Mouse (Mus musculus): ENCODE results near the gene Lypd3.

The Lypd3 gene

DNA sequence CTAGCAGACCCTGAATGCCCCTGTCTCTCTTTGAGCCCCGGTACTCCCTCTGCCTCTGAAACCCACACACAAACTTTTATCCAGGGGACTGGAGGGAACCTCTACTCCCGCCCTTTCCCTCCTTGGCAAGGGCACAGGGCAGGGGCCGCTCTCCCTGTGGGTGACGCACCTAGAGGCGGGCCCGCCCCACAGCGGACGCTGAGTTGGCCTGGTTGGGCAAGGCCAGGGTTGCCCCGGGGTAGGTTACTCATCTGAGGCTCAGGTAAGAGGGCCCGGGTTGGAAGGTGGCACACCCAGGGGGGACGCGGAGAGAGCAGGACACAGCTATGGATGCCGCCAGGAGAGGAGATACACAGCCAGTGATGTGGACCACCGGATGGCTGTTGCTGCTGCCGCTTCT, at the start of gene Lypd3:
Gene Lypd3, plus strand, starts transcription at position 287 of the 400 bp plus-strand sequence.
- CTCF ChIA-PET, result no interaction called here

GRCm38 (mm10) chr7:24586828-24587227, 49.5 kb upstream of the Lypd3 start:
- CTCF ChIA-PET, result no interaction called here

GRCm38 (mm10) chr7:24587330-24588105, 48.8 kb upstream of the Lypd3 start, which contains the start of the genes Ethe1 and Zfp575:
Ethe1 (plus strand) TSS chr7:24587543.
Zfp575 (minus strand) TSS chr7:24587641.
- CTCF ChIA-PET, result no interaction called here

- CTCF ChIA-PET, result no interaction called here
Observed at GRCm38 (mm10) chr7:24588336-24588735, 48.0 kb upstream of the Lypd3 start.

DNA sequence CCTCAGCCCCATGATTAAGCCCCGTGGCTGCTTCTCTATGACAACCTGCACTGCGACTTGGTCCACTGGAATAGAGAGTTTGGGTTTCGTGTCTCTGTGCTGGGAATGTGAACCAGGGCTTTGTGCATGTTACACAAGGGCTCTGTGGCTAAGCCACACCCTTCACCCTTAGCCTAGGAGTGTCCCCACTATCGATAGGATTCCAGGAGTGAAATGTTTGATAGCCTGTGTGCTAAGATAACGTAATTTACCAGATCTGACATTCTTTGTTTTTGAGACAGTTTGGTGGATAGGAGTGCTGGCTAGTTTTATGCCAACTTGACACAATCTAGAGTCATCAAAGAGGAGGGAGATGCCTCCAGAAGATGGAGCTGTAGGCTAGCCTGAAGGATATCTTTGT, 44.6 kb upstream of the Lypd3 start:
- CTCF ChIA-PET, result interaction anchor here (0.6 kb wide), 1 partner anchor 48 kb away, joined by 4 read pairs; no protein-coding TSS in a partner anchor

GRCm38 (mm10) chr7:24592163-24592562, 44.2 kb upstream of the Lypd3 start:
- CTCF ChIA-PET, result interaction anchor here (0.6 kb wide), 1 partner anchor 47 kb away, joined by 4 read pairs; no protein-coding TSS in a partner anchor

DNA sequence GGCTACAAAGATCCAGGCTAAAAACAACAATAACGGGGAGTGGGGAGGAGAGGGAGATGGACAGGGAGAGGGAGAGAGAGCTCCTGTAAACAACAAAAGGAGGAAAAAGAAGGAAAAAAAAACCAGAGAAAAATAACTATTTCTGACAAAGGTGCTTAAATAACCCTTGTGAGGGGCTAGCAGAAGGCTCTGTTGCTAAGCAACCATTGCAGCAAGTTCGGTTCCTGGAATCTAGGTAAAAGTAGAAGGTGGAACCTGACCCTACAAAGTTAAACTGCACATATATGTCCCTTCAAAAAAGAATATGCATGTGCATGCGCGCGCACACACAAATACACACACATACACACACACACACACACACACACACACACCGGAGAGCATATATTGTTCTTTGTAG, 43.6 kb upstream of the Lypd3 start:
- CTCF ChIA-PET, result interaction anchor here (0.7 kb wide), 1 partner anchor 19 kb away, joined by 4 read pairs; no protein-coding TSS in a partner anchor

DNA sequence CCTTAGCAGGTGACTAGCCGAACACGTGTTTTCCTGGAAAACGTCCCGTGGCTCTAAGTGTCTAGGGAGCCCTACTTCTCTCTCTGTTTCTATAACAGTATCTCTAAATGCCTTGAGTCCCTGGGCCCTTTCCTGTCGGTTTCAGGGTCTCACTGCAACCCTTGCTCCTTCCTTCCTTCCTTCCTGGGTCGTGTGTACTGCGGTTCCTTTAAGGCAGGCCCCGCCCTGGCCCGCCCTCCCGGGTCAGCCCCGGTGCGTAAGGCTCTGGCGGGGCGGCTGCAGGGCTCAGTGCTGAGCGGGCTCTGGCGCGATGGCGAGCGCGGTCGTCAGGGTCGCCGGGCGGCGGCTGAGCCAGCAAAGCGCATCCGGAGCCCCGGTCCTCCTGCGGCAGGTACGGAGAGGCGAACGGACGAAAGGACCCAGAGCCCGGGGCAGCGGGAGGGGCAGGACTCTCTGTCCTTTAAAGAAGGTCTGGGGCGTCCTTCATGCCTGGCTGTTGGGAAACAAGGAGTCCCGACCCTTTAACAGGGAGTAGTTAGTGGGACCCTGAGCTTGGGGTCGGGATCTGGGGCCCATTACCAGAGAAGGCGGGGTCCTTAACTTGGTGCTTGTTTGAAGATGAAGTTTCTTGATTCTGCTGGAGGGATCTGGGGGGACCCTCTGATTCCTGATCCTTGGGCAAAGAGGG, 42.6 kb upstream of the Lypd3 start:
- CTCF ChIA-PET, result no interaction called here

- CTCF ChIA-PET, result no interaction called here
Observed at GRCm38 (mm10) chr7:24594309-24594803, 42.0 kb upstream of the Lypd3 start.

DNA sequence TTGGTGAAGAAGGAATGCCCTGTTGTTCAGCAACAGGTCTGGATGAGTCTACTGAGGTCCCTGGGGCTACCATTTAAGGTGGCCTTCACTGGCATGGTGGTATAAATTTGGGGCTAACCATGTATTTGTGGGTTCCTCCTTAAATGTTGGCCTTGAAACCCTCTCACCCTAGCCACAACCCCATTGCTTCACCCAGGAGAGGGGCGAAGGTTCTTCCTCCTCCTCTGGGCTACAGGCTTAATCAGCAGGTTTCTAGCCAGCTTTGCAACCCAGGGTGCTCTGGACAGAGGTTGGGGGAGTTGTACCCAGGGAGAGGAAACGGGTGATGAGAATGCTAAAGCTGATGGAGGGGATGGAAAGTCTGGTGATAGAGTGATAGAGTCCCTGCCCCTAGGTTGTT, 40.9 kb upstream of the Lypd3 start:
- CTCF ChIA-PET, result no interaction called here

GRCm38 (mm10) chr7:24598121-24598520, 38.2 kb upstream of the Lypd3 start:
- CTCF ChIA-PET, result no interaction called here

DNA sequence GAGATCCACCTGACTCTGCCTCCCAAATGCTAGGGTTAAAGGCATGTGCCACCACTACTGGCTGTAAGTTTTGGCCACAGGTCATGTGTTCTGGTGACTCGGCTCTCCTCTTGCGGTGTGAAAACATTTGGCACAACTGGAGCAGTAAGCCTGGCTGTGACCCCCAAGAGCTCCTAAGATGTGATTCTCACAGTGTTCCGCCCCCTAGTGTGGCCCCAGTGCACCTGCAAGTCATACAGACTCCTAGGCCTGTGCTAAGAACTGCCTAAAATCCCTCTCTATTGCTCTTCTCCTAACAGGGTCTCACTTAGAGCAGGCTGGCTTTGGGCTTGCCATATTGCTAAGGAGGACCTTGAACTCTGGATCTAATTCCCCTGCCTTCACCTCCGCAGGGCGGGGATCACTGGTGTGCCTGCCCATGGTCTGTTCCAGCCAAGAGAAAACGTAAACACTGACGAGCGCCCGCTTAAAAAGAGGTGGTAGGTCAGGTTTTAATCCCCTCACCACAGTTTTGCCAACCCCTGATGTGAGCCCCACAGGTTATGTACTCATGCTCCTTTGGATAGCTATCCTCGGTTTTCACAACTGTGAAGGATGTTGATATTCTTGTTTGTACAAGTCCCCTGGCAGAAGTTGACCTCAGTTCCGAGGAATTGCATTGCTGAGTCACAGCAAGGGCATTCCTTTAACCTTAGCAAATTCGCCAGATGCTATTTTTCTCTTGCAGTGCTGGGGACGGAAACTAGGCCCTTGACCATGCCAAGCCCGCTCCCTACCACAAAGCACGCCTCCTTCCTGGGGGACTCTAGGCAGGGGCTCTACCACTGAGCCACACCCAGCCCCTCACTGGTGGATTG, 36.9 kb upstream of the Lypd3 start:
- CTCF ChIA-PET, result interaction anchor here (0.6 to 1.8 kb wide), 4 partner anchors 43 to 214 kb away, joined by 3 to 8 read pairs (median 4); no protein-coding TSS in a partner anchor

DNA sequence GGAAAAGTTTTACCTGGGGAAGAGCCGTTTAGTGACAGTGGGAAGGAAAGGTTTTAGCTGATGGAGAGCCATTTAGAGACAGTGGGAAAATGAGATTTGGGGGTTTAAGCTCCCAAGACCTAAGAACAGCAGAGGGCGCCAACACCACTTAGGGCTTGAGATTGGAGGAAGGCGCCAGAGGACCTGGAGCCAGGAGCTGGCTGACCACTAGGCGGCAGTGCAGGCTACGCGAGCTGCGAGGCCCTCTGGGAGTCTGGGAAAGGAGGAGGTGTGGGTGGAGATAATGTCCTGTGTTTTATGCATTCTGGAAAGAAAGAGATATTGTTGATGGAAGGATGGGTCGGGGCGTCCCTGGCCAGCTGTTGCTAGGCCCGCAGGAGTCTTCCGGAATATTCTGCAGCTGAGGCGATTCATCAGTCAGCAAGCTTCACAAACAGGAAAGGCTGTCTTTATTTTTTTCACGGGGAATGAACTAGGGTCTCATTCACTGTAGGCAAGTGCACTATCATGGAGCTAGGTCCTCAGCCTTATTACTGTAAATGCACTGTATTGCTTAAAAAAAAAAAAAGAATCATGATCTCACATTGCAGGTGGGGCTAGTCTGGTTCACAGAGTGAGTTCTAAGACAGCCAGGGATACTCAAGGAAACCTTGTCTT, 35.3 kb upstream of the Lypd3 start:
- CTCF ChIA-PET, result interaction anchor here (0.7 to 1.8 kb wide), 8 partner anchors 8 to 186 kb away, joined by 3 to 9 read pairs (median 6); partner anchors contain the start of gene Phldb3

GRCm38 (mm10) chr7:24605561-24605960, 30.8 kb upstream of the Lypd3 start:
- CTCF ChIA-PET, result interaction anchor here (1.0 to 1.4 kb wide), 2 partner anchors 10 to 48 kb away, joined by 3 to 4 read pairs; no protein-coding TSS in a partner anchor

GRCm38 (mm10) chr7:24606046-24606445, 30.3 kb upstream of the Lypd3 start:
- CTCF ChIA-PET, result no interaction called here

- CTCF ChIA-PET, result no interaction called here
Observed at GRCm38 (mm10) chr7:24608017-24608416, 28.3 kb upstream of the Lypd3 start.

DNA sequence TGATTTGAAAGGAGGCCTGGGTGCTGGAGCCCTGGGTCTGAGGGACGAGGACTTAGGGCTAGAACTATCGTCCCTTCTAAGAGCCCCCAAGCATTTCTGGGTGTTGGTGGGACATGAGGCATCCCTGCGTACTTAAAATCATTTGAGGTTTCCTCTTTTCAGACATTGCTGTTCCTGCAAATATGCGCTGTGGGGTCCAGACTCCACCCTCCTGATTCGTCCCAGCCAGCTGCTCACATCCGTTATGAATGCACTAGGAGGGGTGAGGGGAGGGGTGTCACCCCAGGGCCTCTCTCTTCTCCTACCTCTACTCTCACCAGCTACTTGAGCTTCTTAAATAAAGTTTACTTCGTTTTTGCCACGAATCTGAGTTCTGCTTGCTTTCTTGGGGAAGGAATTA, 27.8 kb upstream of the Lypd3 start:
- CTCF ChIA-PET, result no interaction called here

GRCm38 (mm10) chr7:24610144-24610878, 26.0 kb upstream of the Lypd3 start, which contains the start of gene Phldb3:
Phldb3 (plus strand) TSS chr7:24610763.
- CTCF ChIA-PET, result interaction anchor here (0.9 to 2.0 kb wide), 2 partner anchors 9 kb away, joined by 6 read pairs; no protein-coding TSS in a partner anchor

- CTCF ChIA-PET, result interaction anchor here (0.6 to 2.0 kb wide), 3 partner anchors 10 to 170 kb away, joined by 4 to 6 read pairs (median 4); no protein-coding TSS in a partner anchor
Observed at GRCm38 (mm10) chr7:24610879-24611494, 25.4 kb upstream of the Lypd3 start.

All from spleen, embryonic (tissue).